Mouse (Mus musculus) cerebellum, adult 9-11 months (tissue): Measurements from ENCODE around the gene Lmtk3.

ENCODE experiments used
- DNase-seq: peaks from one replicate; pipeline ENCODE4 v3.0.0; 2022

Gene Lmtk3

DNA sequence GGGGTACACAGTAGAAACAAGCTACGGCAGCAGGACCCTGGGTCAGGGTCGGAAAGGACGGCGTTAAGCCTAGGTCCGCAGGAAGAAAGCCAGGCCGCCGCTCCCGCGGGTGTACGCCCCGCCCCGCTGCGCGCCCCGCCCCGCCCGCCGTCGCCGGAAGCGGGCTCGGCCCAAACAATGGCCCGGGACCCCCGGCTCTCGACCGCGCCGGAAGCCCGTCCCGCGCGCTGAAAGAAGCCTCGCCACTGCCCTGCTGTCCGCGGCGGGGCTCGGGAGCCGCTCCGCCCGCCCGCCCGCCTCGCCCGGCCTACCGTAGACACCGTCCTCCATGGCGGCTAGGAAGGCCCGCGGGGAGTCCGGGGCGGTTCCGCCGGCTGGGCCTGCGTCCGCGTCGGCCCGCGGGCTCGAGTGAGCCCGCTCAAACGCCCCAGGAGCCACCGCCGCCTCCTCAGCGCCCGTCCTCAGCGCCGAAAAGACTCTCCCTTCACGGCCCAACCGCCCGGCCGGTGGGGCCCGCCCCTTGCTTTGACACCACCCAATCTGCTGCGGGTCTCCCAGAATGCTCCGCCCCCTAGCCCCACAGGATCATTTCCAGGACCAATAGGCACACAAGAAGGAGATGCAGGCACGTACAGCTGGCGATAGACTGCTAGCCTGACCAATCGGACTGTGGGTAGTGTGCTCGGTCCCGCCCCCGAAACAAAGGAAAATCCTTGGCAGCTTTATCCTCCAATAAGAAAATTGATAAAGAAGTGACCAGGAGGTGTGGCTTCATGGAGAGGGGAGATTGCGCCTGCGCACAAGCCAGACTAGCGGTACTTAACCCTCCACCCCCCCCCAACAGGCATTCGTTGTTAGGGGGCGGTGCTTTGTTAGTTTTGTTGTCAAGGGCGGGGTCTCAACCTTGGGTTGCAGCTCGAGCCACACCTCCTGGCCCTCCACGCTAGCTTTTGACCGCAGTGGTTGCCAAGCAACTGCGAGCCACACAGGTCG lies 30.5 kb downstream of the Lmtk3 start, which contains the start of gene Cyth2:
Cyth2 (minus strand) TSS at position 795 of the 993 bp plus-strand sequence.
- peak; percentile 100 for DNase-seq

DNA sequence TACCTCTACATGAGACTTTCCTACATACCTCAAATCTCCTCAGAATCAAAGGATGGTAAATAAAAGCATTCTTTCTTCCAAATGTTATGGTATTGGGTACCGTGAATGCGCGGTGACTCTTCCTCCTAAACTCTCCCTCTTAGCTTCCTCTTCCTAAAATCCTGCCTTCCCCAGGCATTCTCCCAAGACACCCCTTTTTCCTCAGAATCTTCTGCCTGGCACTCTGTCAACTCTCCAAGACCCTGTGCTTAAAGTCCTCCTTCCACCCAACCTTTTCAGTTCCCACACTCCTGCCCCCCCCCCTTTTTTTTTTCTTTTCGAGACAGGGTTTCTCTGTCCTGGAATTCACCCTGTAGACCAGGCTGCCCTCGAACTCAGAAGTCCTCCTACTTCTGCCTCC lies 31.3 kb downstream of the Lmtk3 start:
- peak; percentile 71 for DNase-seq

DNA sequence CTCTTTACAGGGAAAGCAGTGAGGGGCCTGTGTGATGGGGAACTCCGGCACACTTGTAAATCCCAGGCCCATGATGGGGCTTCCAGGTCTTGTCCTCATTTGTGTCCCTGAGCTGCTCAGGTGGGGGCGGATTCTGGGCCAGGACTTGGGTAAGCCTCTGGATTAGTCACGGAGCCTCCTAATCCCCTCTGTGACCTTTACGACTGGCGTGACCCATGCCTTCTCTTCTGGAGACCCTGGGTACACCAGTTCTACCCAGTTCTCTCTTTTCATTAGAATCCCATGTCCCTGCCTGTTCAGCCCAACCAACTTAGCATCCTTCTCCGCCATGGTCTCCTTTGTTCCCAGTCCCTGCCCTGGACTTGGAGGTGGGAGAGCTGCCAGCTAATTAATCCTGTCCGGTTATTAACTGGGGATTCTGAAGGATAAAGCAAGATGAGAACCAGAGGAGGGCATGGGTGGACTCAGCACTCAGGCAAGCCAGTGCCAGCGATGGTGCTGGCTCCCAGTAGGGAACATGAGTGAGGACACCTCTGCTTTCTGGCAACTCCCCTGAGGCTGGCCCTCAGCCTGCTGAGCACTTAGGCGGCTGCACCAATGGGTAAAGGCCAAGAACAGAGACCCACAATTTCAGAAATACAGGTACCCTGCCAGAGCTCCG lies 31.9 kb downstream of the Lmtk3 start:
- peak; percentile 69 for DNase-seq

DNA sequence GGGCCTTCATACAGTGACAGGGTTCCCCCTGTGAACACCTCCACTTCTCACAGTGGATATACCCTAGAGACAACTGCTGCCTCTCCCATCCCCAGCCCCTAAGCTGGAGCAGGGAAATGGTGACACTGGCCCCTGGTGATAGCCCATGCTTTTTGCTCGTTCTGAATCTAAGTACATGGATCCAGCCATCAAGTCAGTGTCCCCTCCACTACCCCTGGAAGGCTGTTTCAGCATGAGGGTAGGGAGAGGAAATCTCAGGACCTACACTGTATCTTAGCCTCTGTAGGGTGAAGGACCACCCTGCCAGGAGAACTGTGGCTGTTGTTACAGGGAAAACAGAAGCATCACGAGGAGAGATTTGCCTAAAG lies 32.4 kb downstream of the Lmtk3 start:
- no peak for DNase-seq

DNA sequence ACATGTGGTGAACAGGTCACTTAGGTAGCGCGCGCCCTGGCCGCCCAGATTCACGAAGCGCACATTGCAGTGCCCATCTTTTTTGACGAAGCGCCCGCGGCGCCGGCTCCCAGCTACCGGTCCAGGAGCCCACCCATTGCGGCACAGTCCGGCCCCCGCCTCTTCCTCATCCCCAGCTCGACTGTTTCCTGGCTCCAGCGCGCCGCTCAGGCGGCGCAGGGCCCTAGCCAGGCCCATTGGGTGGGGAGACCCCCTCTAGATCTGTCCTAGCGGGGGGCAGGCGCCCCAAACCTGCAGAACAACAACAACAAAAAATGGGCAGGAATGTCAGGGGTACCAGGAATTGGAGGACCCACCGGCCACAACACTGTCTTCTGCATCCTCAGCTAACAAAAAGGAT lies 36.3 kb downstream of the Lmtk3 start:
- DNase-seq = no peak

DNA sequence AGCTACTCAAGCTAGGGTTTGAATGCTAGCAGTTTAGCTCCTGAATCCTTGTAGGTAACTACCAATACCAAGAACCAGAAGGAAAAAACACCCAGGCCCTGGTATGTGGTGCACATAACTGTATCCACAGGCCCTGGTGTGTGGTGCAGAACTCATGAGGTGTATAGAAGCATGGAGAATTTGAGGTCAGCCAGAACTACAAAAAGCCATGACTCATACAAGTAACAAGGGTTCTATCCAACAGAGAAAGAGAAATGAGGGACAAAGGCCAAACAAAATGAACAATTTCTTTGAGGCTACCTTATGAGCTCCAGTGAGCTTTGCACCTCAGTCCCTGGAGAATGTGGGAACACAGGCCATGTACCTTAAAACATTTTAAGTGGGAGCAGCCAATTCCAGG lies 37.4 kb downstream of the Lmtk3 start:
- DNase-seq = no peak

DNA sequence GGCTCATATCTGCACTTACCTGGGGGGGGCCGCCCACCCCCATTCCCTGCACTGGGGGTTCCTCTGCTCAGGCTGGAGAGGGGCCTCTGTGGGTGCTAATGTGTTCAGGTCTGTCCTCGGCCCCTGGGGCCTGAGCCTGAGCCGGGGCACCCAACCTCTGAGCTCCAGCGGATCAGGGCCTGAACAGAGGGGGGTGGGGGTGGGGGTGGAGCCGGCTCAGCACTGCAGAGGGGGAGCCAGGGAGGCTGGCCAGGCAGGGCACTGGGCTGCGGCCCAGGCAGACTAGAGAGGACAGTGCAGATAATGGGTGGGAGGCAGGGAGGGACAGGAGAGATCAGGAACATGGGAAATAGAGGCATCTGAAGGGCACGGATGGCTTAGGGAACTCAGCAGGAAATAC lies 41.1 kb downstream of the Lmtk3 start, which contains the start of gene Kcnj14:
Kcnj14 (minus strand) TSS at position 185 of the 400 bp plus-strand sequence.
- DNase-seq = no peak

DNA sequence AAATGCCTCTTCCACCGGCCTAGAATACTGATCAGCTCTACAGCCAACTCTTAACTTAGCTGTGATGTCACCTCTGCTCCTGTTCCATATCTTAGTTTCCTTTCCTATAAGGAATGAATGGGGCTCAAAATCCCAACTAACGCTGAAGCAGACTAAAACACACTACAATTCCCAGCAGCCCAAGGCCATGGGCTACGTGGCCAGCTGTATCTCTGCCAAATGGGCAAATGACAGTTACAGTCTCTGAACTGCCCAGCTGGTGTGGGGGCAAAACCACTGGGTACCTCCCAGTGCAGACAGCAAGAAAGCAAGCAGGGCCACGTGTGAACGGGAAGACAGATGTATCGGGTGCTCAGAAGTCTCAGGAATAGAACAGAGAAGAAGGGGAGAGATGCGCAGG lies 43.1 kb downstream of the Lmtk3 start:
- DNase-seq = no peak

DNA sequence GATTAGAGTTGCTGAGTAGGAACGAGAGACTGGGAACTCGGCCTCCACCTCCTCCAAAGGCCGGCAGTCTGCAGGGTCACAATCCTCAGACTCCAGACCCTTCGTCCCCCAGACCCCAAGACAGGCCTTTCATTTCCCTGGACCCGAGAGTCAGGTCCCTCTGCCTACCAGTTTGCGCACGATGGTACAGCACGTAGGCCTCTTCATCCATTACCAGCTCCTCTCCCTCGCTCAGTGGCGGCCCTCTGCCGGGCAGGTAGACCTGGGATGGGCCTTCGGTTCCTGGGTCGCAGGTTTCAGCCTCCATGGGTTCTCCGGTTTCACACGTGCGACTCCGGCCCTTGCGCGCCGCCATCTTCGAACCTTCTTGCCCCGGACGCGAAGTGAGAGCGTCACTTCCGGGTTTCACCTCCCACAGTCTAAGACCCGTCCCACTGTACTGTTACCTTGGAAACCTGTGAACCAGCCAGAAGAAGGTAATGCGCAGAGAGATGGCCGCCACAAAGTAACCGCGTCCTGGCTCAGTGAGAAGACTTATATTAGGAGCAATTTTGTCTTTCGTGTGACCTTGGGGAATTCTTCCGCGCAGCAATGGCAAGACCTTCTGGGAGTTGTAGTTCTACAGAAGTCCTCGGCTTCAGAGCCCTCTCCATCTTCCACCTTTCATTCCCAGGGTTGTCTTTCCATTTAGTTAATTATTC lies 47.0 kb downstream of the Lmtk3 start, which contains the start of gene Grwd1:
Grwd1 (minus strand) TSS at position 518 of the 701 bp plus-strand sequence.
- peak; percentile 84 for DNase-seq

DNA sequence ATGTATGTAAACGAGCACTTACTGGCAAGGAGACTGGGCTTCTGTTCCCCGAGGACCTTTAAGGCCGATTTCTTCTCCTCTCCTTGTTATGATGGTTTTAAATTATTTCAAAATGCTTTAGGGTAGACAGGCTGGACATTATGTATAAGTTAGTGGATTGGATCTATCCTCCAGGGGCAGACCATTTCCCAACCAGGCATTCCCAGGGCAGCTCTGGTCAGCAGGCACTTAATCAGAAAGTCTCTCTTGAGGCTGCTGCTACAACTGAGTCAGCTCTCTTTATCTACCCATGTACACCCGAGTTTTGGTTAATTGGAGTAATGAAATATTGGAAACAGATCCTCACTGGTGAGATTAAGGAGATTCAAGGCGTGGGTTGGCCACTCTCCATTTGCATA lies 47.6 kb downstream of the Lmtk3 start:
- no peak for DNase-seq

DNA sequence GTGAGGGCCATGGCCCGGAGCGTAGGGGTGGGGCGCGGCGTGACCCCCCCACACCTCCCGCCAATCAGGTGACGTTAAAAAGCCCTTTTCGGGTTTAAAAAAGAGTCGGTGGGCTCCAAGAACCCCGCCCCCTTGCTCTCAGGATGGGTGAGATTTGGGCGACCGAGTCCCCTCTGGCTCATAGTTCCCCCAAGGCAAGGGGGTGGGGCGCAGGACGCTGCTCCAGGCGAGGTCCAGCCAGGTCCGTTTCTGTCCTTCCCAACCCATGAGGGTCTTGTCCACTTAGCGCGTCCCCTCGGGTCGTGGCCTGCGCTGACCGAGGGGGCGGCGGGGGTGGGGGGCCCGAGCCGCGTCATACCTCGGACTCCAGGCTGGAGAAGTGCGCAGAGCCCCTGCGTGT lies 48.9 kb downstream of the Lmtk3 start:
- peak; percentile 50 for DNase-seq

DNA sequence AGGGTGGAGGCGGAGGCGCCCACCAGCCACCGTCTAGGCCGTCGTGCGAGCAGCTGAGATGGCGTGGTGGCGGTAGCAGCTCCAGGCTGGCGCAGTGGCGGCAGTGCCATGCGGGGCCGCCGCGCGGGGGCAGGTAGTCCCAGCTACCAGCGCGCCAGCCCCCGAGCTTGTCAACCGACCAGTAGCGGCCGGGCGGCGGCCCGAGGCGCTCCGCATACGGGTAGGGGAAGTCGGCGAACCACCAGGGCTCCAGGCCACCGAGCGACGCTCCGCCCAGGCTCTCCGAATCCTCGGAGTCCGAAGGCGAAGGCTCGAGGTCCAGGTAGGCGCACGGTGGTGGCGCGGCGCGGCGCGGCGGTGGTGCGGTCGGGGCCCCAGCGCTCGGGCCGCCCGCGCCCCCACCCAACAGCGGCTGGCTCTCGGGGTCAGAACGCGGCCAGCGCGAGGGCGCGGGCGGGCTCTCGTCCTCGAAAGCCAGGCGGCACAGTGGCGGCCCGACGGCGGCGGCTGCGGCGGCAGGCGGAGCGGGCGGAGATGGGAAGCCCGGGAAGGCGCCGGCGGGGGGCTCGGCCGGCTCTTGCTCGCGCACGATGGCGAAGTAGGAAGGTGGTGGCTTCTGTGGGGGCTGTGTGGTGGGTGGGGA lies 49.7 kb downstream of the Lmtk3 start:
- no peak for DNase-seq

DNA sequence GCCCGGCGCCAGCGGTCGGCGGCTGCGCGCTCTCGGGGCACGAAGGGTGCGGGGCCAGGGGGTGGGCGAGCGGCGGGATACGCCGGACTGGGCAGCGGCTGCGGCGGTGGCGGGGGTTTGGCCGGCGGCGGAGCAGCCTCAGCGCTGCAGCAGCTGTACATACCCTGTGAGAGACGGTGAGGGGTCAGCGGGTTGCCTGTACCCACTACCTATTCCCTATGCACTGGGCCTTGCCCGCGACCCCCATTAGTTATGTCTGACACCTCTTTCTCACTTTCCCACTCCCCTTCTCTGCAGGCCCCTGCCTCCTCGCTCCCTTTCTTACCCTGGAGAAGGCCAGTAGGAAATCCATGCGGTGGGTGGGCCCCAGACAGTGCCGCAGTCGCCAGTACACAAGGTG lies 50.4 kb downstream of the Lmtk3 start:
- DNase-seq = no peak

DNA sequence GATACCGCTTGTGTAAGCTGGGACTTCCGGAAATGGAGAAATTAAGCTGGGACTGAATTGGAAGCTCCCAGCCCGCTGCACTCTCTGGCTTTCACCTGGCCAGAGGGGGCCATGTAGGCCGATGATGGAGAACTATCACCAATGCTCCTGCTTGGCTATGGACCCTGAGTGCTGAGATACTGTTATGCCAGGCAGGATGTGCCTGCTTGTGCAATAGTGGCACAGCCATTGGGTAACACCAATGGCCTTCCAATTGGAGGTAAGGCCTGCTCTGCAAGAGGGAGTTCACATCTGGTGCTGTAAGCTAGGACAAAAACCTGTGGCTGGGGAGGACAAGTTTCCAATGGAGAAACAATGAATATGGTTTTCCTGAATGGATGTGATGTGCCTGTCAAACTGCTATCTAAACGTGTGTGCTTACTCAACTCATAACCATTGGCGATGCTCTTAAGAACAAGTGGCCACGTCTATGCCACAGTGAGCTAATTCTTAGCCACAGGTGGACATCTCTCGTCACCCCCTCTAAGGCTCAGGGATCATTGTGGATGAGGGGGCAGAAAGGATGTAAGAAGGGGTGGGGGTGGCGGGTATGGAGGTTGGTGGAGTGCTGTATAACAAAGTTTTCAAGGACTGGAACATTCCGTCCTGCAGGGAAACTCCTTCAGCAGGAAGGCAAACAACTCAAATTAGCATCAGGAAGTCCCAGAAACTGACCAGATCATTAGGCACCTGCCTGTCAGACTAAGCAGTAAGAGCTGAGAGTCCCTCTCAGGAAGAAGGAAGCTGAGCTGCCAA lies 59.6 kb downstream of the Lmtk3 start:
- no peak for DNase-seq

DNA sequence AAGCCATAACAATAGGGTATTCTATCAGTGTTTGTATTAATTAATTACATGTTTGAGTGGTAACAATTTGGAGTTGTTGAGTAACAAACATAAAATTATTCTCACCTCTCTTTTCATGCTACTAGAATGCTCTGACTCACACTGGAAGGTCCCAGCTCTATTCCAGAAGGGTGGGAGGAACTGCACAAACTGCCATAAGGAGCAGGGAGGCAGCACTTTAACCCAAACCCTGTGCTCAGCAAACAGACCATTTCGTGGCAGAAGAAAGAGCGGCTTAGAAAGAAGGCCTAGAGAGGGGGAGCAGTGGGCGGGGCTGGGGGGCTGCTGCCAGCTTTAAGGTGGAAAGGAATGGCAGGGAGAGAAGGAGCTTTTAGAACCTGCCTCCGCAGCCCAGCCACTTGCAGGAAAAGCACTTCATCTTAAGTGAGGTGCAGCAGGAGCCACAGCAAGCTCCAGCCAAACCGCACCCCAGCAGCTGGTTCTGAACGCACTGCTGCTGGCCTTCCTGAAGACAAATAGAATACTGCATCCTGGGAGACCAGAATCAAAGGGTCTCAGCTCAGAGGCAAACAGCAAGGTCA lies 65.0 kb downstream of the Lmtk3 start:
- DNase-seq = no peak

DNA sequence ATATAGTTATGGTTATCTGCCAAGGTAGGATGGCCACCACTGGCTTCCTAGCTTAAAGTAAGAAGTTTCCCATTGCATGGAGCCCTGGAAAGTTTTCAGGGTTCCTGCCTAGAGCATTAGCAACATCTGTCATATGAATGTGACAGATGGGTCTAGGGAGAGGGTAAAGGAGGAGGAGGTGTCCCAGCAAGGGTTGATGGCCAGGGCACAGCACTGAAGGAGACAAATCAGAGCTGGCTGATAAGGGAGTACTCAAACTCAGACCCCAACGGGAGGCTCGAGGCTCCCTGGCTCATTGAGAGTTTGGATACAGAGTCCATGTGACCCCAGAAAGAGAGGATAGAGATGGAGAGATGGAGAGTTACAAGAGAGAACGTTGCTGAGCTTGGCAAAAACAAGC lies 67.1 kb downstream of the Lmtk3 start:
- DNase-seq = no peak

DNA sequence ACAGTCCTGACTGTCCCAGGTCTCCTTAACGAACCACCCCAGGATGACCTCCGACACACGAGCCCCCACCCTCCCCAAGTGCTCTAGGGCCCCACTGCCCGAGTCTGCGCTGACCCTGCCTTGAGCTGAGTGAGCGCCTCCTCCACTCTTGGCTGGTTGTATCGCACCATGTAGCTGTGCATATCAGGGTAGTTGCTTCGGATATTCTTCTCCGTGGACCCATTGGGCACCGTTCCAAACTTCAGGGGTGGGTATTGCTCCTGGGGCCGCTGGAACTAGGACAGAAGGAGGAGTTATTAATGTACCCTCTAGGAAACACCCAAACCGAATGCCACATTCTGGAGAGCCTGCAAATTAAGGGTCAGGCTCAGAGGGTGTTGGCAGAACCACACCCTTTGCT lies 69.6 kb downstream of the Lmtk3 start:
- no peak for DNase-seq
